Mouse (Mus musculus) kidney, adult 2 months (tissue): ENCODE measurements at regions not wholly inside any gene's neighbourhood (a gene's known extent, or its start where the extent isn't known, plus 50 kb on each side); places are given as distances from the start of the nearest gene placed in this dataset.

ENCODE experiments used
- CTCF ChIP-seq: fragments of 200-500 bp; conservative IDR thresholded peaks from 2 replicates; pipeline ENCODE4 v1.5.1; 2011; ENCODE audit warnings: low read depth, mild to moderate bottlenecking, control low read depth, low read length, moderate library complexity, mixed read lengths; ENCODE audit not compliant: insufficient read depth, insufficient read length
- POLR2A ChIP-seq: fragments of 200-500 bp; IDR thresholded peaks from one replicate; pipeline ENCODE4 v1.6.1; 2011; ENCODE audit warnings: low read depth, low read length, control low read depth

DNA sequence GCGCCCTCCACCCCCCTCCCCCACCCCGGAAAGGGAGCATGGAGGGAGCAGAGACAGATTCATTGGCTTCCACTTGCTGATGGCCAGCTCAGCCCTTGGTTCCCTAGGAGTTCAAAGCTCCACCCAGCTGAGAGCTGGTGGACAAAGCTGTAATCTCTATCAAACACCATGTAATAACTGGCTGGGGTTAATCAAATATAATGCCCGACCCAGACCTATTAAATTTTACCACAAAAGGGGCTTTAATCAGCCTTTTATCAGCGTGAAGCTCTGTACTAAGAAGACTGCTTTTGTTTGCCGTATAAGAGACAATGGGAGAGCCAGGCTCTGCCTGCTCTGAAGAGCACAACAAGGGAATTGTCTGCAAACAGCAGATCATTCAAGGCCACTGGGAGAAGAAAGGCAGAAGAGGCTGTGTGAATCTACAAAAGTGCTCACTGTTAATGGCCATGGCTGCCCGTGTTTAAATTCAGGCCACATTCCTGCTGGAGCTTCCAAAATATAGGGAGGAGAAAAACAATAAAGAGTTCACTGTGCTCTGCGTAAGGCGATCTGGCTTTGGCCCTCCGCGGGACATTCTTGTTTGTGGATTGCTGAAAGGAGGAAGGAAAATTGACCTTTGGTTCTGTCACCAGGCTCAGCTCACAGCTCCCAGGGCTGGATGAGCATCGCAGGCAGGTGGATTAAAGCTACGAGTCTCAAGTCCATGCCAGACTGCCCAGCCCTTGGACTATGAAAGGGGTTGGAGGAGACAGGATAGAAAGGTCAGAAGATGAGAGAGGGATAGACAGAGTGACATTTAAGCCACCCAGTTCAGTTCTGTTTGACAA lies 114.4 kb upstream of the Foxn2 start:
- TF ChIP-seq CTCF = no peak
- TF ChIP-seq POLR2A = no peak
